Mouse (Mus musculus) heart, adult 11 months (tissue): ENCODE measurements around the gene Wnk4.

ENCODE experiments used
- DNase-seq: peaks from one replicate; pipeline ENCODE4 v3.0.0; 2022

The Wnk4 gene

DNA sequence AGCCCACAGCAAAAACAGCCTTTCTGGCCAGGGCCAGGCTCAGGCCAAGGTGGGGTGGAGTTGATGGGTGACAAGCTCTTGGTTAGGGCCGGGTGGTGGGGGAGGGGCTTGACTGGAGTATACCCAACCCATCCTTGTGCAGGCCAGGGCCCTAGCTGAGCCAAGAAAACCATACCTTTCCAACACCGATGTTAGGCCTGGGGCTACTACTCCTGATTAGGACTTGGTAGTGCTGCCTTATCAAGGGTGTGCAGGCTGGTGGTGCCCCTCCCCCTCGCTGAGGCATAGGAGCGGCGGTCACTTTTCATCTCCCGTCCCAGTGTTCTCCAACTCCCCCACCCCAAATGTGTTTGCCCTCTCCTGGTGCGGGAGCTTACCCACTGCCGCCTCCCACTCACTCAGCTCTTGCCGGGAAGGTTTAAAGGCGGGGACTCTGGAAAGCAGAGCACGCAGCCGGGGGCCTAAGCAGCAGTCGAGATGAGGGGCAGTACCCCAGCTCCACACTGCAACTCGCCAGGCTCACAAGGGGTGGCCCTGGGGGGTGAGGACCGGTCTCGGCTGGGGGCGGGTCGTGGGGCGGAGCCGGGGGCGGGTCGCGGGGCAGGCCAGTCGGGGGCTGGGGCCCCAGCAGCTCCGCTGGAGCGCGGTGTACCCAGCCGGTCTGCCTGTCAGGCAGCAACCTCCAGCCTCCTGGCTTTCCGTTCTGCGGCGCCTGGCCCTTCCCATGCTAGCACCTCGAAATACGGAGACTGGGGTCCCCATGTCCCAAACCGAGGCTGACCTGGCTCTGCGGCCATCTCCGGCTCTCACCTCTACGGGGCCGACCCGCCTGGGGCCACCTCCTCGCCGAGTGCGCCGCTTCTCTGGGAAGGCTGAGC, at the start of gene Wnk4:
Wnk4 (plus strand) TSS at position 620 of the 878 bp plus-strand sequence.
- peak; percentile 98 for DNase-seq

DNA sequence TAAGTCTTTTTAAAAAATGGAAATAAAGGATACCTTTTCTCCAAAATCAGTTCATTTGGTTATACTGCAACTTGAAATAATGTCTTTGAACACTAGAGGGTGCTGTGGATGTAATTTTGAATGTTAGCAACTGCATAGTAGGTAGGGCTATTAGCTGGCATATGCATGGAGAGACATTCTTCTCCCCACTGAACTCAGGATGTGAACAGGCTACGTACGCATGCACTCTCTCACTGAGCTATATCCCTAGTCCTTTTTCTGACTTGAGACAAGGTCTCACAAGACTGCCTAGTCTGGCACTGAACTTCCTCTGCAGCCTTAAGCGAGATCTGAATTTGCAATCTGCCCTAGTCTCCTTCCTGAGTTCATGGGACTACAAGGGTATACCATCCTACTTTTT, 48.4 kb upstream of the Wnk4 start:
- DNase-seq = peak; percentile 89

DNA sequence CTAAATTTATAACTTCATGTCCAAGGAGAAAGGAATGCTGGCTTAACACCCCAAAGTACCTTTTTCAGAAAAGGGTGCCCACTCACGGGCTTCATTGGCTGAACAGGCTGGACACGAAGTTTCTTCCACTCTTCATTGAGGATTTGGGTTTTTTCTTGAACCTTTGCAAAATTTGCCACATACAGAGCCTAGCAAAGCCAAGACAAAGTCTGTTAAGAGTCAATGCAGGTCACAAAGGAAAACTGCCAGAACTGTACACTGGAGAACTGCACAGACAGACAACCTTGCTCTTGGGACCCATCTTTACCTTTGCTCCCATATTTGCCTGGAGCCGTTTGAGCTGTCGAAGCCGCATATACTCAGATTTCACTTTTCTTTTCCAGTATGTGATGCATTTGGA, 43.4 kb upstream of the Wnk4 start:
- no peak for DNase-seq

DNA sequence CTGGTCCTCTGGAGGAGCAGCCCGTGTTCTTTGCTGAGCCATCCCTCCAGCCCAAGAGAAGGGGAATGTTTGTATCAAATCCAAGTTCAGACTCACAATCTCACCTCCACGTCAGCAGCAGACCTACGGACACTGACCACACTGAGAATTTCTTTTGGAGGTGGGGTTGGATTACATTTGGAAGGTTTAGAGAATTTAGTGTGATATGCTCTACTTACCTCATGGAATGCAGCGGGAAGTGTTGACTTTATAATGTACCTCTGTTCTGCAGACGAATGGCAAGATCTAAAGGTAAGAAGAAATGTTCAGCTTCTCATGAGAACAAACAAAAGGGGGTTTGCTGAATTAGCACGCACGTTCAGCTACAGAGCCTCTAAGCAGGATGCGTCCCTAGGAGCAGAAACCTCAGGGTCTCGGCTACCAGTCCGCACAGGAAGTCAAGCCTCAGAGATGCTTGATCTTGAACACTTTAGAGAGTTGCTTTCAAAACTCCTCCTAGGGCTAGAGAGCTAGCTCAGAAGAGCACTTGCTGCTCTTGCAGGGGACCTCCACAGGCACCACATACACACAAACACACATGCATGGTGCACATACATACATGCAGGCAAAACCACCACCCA, 41.8 kb upstream of the Wnk4 start:
- no peak for DNase-seq

DNA sequence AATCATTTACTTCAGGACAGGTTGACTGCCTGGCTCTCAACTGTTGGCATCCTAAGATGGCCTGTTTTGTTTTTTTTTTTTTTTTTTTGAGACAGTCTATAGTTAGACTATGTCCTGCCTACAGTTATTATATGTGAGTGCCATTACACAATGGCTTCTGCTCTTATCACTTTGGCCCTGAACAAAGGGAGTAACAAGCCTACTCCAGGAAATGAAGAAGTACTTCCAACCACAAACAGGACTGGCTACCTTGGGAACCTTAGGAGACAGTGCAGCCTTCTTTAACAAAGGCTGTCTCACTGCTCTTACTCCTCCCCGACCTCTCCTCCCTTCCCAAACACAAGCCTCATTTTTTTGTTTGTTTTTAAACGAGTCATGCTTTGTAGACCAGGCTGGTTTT, 39.5 kb upstream of the Wnk4 start:
- no peak for DNase-seq

DNA sequence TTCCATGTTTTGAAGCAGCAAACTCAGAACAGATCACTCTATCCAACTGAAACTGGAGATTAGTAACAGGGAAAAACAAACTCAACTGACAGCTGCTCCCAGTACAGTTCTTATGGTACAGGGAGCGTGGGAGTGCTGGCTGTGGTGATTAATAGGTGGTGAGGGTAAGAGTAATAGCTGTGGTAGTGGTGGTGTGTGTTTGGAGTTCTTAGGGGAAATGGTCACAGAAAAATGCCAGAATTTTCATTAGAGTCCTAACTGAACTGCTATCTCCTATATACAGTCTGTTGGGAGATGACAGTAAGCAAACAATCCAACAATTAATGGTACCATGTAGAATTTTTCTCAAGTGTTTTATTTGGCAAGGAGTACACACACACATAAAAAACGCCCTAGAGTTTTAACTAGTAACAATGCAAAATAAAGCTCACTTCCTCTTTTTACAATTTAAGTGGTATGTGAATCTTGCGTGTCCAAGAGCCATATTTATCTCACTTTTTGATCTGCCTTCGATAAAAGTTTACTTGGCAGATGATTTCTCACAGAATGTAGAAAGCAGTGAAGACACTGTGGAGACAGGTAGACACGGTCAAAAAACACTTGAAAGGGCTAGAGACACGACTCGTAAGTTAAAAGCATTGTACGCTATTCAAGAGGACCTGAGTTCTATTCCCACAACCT, 38.9 kb upstream of the Wnk4 start:
- no peak for DNase-seq

DNA sequence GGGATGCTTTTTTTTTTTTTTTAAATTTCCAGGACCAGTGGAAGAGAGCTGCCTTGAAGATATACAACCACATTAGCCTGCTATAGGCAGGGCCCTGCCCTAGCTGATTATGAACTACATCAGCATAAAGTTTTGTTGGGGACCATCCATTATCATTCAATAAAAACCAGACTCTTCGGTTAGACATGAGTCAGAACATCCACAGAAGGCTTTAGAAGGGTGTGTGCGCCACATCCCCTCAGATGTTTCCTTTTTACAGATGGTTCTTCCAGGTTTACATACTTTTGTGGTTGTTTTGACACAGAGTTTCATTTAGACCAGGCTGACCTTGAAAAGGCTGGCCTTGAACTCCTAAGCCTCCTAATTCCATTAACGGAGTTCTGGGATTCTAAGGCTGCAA, 36.0 kb upstream of the Wnk4 start:
- DNase-seq = peak; percentile 80

DNA sequence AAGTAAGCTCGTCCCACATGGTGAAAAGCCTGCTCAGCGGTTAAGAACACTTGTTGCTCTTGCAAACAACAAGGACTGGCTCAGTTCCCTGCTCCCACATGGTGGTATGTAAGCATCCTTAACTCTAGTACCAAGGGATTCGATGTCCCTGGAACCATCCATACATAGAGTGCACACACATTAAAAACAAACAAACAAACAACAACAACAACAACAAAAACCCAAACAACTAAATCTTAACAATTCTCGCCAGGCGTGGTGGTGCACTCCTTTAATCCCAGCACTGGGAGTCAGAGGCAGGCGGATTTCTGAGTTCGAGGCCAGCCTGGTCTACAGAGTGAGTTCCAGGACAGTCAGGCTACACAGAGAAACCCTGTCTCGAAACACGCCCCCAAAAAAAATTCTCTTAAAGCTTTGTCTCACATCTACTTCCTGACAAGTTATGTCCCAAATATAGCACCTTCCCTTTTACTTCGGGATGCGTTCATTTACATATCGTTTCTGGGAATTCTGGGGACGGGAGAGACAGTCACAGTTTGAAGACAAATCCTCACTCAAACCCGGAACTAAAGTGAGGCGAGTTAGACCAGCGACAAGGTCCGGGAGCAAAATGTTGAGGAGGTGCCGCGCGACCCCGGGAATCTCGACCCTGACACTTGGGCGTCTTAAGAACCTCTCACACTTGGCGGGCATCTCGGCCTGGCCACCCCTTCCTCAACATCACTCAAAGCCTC, 34.9 kb upstream of the Wnk4 start:
- DNase-seq = peak; percentile 91

DNA sequence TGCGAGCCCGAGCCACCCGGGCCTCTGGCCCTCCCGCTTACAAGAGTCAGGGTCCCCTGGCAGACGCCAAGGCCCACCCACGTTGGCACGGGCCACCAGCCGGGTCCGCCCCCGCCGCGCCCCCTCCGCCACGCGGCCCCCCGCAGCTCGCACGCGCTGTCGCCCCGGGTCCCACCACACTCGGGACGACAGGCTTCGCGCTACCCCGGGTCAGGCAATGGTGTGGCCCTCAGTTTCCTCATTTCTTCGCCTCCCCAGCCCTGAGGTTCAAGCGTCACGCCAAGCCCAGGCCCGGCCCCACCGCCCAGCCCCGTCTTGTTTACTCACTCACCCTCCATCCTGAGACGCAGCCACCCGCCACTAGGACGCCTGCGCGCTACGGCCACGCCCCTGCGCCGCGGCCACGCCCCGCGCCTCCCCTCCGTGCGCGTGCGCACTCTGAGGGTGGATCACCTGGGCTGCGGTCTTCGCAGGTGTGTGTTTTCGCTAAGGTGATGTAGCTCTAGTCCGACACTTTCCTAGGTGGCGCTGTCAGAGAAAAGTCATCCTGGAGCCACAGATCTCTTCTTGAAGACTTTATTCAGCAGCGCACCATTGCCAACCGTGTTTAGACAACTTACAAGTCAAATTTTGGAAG, 34.2 kb upstream of the Wnk4 start, which contains the start of gene Ezh1:
Ezh1 (minus strand) TSS at position 399 of the 637 bp plus-strand sequence.
- DNase-seq = peak; percentile 100

DNA sequence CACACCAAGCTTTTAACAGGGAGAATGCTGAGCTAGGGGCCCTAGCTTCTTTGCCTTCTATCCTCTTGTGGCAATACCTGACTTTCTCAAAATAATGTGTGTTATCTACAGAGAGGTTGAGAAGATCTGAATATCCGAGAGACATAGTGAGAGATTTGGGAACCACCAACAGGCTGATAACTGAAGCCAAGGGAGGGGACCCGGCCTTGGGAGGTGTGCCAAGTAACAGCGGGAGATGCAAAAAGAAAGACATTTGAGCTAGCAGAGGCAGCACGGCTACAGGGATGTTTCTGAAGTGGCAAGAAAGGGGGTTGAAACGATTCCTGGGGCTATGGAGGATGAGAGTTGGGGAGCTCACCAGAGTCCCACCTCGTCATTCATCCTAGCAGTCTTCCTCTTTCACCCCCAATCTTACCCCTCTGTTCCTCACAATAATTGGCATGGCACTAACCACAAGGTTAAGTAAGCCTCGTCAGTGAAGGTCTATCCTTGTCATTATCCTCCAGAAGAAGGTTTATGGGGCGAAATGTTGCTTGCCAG, 30.9 kb upstream of the Wnk4 start:
- peak; percentile 95 for DNase-seq

DNA sequence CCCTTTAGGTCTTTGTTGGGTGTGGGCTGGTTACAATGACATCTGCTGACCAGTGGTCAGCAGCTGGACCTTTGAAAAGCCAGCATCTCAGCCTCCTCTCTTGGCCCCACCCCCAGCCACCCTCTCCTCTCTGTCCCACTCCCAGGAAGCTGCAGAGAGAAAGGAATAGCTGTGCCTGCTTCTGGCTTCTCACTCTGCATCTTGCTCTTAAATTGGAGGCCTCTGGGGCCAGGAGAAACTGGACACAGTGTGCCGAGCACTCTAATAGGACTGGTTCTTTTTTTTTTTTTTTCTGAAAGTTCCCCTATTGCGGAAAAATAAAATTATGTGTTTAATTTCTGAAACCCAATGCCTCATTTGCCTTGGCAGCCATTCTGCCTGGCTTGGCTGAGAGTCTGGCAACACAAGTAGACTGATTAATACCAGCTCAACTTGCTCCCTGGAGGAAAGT, 30.3 kb upstream of the Wnk4 start:
- DNase-seq = peak; percentile 99

DNA sequence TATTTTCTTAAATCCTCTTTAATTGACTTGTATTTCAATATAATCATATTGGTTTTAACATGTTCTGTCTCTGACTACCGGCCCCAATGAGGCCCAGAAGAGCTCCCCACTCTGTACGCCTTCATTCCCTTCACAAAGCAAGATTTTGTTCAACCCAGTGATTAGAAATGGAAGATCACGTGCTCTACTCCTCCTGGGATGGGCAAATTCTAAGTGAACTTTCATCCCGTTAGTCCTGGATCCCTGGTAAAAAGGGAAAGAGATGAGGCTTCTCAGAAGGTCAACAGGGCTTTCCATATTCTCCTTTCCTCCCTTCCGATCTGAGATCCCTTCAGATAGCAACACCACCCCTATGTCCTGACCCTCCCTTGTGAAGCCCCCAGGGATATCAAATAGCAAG, 29.8 kb upstream of the Wnk4 start:
- DNase-seq = no peak

DNA sequence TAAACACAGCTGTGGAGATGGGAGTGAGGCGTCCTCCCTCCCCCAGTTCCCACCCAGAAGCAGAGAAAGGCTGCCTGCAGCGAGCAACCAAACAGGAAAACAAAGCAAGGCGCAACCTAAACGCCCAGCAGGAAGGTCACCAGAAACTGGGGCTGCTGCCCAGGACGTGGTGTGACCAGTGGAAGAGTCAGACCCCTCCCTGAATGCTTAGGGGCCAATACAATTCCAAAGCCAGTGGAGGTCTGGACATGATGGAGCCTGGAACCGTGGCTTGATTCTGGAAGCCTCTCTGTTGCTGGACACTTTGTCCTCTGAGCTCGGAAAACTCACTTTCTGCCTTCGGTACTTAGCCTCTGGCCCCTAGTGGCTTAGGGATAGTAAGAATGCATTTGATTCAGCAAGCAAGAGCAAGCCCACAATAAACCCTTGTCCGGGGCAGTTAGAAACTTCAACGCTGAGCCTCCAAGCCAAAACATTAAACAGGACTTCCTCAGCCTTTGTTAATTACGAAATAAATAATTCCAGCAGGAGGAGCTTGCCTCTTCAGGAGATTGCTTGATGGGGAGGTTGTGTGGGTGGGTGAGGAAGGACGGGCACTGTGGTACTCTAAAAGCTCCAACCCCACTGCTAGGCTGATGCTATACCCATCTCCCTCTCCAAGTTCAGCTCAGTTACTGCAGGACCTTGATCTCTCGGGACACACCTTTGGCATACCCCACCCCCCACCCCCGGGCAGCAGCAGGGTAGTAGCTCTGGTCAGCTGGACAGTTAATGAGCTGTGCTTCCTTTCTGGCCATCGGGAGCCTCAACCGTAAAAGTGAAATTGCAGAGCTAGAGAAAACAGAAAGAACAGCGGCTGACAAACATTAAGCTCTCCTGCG, 29.1 kb upstream of the Wnk4 start:
- DNase-seq = peak; percentile 100

DNA sequence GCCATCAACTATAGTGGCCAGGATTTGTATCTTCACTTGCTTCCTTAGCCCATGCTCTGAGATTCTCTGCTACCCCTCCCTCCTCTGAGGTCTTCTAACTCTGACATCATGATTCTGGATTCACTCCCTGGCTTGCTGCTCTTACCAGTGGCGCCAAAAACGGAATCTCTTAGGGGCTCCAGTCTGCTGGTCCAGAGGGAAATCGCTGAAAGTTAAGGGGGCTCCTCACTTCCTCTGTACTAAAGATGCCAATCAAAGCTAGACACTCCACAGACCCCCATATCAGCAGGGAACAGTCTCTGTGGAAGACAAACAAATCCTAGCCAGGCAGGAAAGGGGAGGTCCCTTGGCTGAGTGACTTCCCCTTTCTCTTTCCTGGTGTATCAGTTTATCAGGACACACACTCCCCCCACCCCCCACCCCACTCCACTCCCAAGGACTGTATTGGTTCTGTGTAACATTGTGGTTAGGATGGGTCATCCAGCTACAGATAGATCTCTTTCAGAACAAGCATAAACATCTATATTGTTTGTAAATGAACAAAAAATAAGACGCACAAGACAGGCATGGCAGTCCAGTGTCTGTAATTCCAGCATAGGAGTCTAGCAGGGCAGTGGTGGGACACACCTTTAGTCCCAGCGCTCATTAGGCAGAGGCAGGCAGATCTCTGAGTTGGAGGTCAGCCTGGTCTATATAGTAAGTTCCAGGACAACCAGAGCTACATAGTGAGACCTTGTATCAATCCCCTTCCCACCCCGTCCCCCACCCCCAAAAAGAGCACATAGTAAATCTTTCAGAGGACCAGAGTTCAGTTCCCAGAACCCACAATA, 28.1 kb upstream of the Wnk4 start:
- peak; percentile 98 for DNase-seq

DNA sequence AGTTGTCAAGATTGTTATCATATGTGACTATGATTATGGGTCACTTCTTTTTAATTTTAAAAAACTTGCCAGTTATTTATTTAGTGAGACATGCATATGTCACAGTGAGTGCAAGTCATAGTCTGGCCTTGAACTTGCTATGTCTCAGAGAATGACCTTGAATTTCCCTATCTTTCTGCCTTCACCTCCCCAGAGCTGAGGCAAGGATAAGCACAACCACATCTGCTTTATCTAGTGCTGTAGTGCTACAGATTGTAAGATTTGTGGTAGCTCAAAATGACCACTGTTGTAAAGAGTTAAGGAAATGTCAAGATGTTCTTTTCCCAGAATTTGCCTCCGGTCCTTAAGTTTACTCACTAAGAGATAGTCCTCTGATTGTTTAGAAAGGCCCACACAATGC, 27.1 kb upstream of the Wnk4 start:
- DNase-seq = no peak

DNA sequence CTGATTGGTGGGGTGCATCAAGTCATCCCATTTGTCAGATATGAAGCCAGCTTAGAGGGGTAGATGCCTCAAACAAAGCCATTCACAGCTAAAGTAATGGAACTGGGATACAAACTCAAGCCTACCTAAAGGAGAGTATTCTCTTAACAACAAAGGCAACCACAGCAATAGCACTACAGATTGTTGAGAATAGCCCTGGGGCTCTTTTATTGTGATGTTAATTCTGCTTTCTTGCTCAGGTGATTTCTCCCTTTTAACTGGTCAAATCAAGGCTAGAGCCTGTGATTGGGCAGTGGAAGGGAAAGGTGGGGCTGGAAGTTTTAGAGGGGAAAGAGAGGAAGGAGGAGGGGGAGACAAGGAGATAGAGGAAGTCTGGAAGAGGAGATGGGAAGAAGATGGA, 26.2 kb upstream of the Wnk4 start:
- no peak for DNase-seq

DNA sequence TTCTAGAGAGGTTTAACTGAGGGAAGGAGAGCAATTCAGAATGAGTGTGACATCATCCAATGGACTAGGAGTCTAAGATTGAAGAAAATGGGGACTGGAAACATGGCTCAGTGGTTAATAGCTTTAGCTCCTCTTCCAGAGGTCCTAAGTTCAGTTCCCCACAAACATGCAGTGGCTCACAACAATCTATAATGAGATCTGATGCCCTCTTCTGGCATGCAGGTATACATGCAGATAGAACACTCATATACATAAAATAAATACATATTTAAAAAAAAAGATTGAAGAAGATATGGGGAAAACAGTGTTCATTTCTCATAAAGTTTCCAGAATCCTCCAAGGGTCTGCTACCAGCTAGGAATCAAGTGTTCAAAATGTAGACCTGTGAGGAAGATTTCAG, 24.9 kb upstream of the Wnk4 start:
- no peak for DNase-seq

DNA sequence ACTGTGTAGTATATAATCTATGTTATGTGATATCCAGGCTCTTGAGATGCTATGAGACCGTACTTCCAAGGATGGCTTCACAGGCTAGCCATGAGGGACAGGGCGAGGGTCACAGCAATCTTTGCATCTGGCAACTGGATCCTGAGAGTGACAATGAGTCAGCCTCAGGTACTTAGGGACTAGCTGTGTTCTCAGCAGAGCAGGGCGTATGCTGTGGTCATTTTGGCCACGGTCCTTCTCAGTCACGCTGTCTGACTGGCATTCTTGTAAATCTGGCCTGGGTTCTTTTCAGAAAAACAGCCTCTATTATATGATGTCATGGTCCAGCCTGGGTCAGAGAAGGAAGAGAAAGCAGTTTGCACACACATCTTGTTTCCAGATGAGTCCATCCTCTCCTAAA, 23.6 kb upstream of the Wnk4 start:
- peak; percentile 89 for DNase-seq

DNA sequence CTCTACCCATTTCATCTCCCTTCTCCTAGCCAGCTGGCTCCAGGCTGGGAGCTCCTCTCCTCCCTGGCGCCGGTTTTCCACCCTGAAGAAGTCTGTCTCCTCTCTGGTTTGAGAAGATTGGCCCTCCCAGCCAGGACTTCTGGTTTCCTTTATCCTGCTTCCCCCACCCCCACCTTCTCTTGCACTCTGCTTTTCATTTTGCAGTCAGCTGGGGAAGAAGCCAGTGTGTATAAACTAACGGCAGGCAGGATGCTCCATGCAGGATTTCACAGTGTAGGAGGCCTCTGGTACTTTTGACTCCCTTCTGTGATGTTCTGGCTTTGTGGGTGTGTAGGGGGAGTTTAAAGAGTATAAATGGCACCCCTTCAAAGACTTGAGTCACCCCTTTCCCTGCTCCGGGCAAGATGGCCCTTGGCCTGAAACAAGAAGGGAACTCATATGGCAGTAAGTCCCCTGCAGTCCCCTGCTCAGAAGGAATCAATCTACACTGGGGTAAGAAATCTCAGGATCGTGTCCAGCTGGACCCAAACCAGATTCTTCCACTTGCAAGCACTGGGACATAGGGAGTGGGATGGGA, 22.2 kb upstream of the Wnk4 start:
- DNase-seq = peak; percentile 95

DNA sequence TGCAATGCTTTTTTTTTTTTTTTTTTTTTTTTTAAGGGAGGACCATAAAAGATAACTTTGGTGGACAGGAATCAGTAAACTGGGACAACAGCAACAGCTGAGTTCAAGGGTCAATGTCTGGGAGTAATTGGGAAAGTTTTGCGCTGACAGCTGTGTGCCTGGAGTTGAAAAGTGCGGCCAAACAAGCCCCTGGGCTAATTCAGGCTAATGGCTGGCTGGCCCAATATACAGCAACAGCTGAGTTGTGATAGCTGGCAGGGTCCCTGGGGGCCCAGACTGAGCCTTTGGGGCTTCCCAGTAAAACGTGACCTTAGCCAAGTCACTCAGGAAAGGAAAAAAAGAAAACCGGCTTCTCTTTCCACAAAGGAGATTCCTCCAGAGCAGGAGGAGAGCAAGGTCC, 15.3 kb upstream of the Wnk4 start:
- DNase-seq = peak; percentile 98
